Mouse (Mus musculus): ENCODE measurements around the gene Atp8b2. TPM values are rescaled to one million over a fixed set of nuclear protein-coding genes. Genes with fewer than 3 reads are reported as not detected.

Atp8b2 gene
- polyA plus RNA-seq, 1 experiment, result 26.8 TPM

- Histone ChIP-seq H3K27ac (ENCODE audit: insufficient read depth, low read length) (no peak overlapping the region), H3K4me3 (ENCODE audit: low read depth, low read length) (no peak overlapping the region), H3K9ac (ENCODE audit: low read depth, poor library complexity, severe bottlenecking) (no peak overlapping the region), H3K27me3 (ENCODE audit: control insufficient read depth, insufficient read depth, low read length, poor library complexity, severe bottlenecking) (no peaks in the 10 kb centered on the region), H3K36me3 (ENCODE audit: control insufficient read depth, insufficient read depth, low read length, poor library complexity, severe bottlenecking) (no peaks in the 10 kb centered on the region), H3K9me3 (replicated peaks; ENCODE audit: control insufficient read depth, insufficient read depth, low read length, poor library complexity, severe bottlenecking) (no peaks in the 10 kb centered on the region), H3K4me1 (ENCODE audit: control insufficient read depth, insufficient read depth, low read length) (no peaks in the 10 kb centered on the region)
- no peak for TF ChIP-seq POLR2A (IDR thresholded peaks at IDR 0.05; ENCODE audit: insufficient read depth, low read length)
- TF ChIP-seq EP300 (IDR thresholded peaks at IDR 0.05; ENCODE audit: insufficient read depth, low read depth, low read length), result no peak
- TF ChIP-seq CTCF (IDR thresholded peaks at IDR 0.05; ENCODE audit: low read depth, low read length), result no peak
Measured at GRCm38 (mm10) chr3:89968509-89968908, 5.2 kb upstream of the Atp8b2 start.

- H3K4me1 ChIP-seq (ENCODE audit: control insufficient read depth, insufficient read depth, low read length), result peaks cover 2% of the 10 kb centered on the region
- H3K36me3 ChIP-seq (ENCODE audit: control insufficient read depth, insufficient read depth, low read length, poor library complexity, severe bottlenecking), result no peaks in the 10 kb centered on the region
- H3K9ac ChIP-seq (ENCODE audit: low read depth, poor library complexity, severe bottlenecking), result no peak overlapping the region
- H3K9me3 ChIP-seq (replicated peaks; ENCODE audit: control insufficient read depth, insufficient read depth, low read length, poor library complexity, severe bottlenecking), result no peaks in the 10 kb centered on the region
- no peaks in the 10 kb centered on the region for H3K27me3 ChIP-seq (ENCODE audit: control insufficient read depth, insufficient read depth, low read length, poor library complexity, severe bottlenecking)
- H3K27ac ChIP-seq (ENCODE audit: insufficient read depth, low read length), result no peak overlapping the region
- no peak overlapping the region for H3K4me3 ChIP-seq (ENCODE audit: low read depth, low read length)
- no peak for TF ChIP-seq EP300 (IDR thresholded peaks at IDR 0.05; ENCODE audit: insufficient read depth, low read depth, low read length)
- TF ChIP-seq CTCF (IDR thresholded peaks at IDR 0.05; ENCODE audit: low read depth, low read length), result peak; percentile 31
- no peak for TF ChIP-seq POLR2A (IDR thresholded peaks at IDR 0.05; ENCODE audit: insufficient read depth, low read length)
Measured at GRCm38 (mm10) chr3:89966946-89967345, 3.6 kb upstream of the Atp8b2 start.

GRCm38 (mm10) chr3:89965972-89966371 is 2.7 kb upstream of the Atp8b2 start:
- Histone ChIP-seq H3K27ac (ENCODE audit: insufficient read depth, low read length) (no peak overlapping the region), H3K36me3 (ENCODE audit: control insufficient read depth, insufficient read depth, low read length, poor library complexity, severe bottlenecking) (no peaks in the 10 kb centered on the region), H3K4me3 (ENCODE audit: low read depth, low read length) (no peak overlapping the region), H3K9me3 (replicated peaks; ENCODE audit: control insufficient read depth, insufficient read depth, low read length, poor library complexity, severe bottlenecking) (no peaks in the 10 kb centered on the region), H3K4me1 (ENCODE audit: control insufficient read depth, insufficient read depth, low read length) (peaks cover 3% of the 10 kb centered on the region), H3K27me3 (ENCODE audit: control insufficient read depth, insufficient read depth, low read length, poor library complexity, severe bottlenecking) (no peaks in the 10 kb centered on the region), H3K9ac (ENCODE audit: low read depth, poor library complexity, severe bottlenecking) (no peak overlapping the region)
- no peak for TF ChIP-seq POLR2A (IDR thresholded peaks at IDR 0.05; ENCODE audit: insufficient read depth, low read length)
- TF ChIP-seq CTCF (IDR thresholded peaks at IDR 0.05; ENCODE audit: low read depth, low read length), result no peak
- no peak for TF ChIP-seq EP300 (IDR thresholded peaks at IDR 0.05; ENCODE audit: insufficient read depth, low read depth, low read length)

GRCm38 (mm10) chr3:89965557-89965956 is 2.2 kb upstream of the Atp8b2 start:
- no peak overlapping the region for H3K9ac ChIP-seq (ENCODE audit: low read depth, poor library complexity, severe bottlenecking)
- no peak for TF ChIP-seq EP300 (IDR thresholded peaks at IDR 0.05; ENCODE audit: insufficient read depth, low read depth, low read length)
- TF ChIP-seq CTCF (IDR thresholded peaks at IDR 0.05; ENCODE audit: low read depth, low read length), result no peak
- TF ChIP-seq POLR2A (IDR thresholded peaks at IDR 0.05; ENCODE audit: insufficient read depth, low read length), result no peak
- H3K27me3 ChIP-seq (ENCODE audit: control insufficient read depth, insufficient read depth, low read length, poor library complexity, severe bottlenecking), result no peaks in the 10 kb centered on the region
- no peaks in the 10 kb centered on the region for H3K9me3 ChIP-seq (replicated peaks; ENCODE audit: control insufficient read depth, insufficient read depth, low read length, poor library complexity, severe bottlenecking)
- H3K4me1 ChIP-seq (ENCODE audit: control insufficient read depth, insufficient read depth, low read length), result peaks cover 3% of the 10 kb centered on the region
- no peaks in the 10 kb centered on the region for H3K36me3 ChIP-seq (ENCODE audit: control insufficient read depth, insufficient read depth, low read length, poor library complexity, severe bottlenecking)
- H3K27ac ChIP-seq (ENCODE audit: insufficient read depth, low read length), result no peak overlapping the region
- no peak overlapping the region for H3K4me3 ChIP-seq (ENCODE audit: low read depth, low read length)

GRCm38 (mm10) chr3:89963926-89964739 is 825 bp upstream of the Atp8b2 start:
- H3K36me3 ChIP-seq (ENCODE audit: control insufficient read depth, insufficient read depth, low read length, poor library complexity, severe bottlenecking), result no peaks in the 10 kb centered on the region
- TF ChIP-seq CTCF (IDR thresholded peaks at IDR 0.05; ENCODE audit: low read depth, low read length) (peak; percentile 55), POLR2A (IDR thresholded peaks at IDR 0.05; ENCODE audit: insufficient read depth, low read length) (no peak)
- peak overlapping the region; percentile 81 for H3K9ac ChIP-seq (ENCODE audit: low read depth, poor library complexity, severe bottlenecking)
- peak overlapping the region; percentile 99 for H3K4me3 ChIP-seq (ENCODE audit: low read depth, low read length)
- peak overlapping the region; percentile 33 for H3K27ac ChIP-seq (ENCODE audit: insufficient read depth, low read length)
- no peaks in the 10 kb centered on the region for H3K27me3 ChIP-seq (ENCODE audit: control insufficient read depth, insufficient read depth, low read length, poor library complexity, severe bottlenecking)
- no peaks in the 10 kb centered on the region for H3K9me3 ChIP-seq (replicated peaks; ENCODE audit: control insufficient read depth, insufficient read depth, low read length, poor library complexity, severe bottlenecking)
- H3K4me1 ChIP-seq (ENCODE audit: control insufficient read depth, insufficient read depth, low read length), result peaks cover 3% of the 10 kb centered on the region

- peaks cover 3% of the 10 kb centered on the region for H3K4me1 ChIP-seq (ENCODE audit: control insufficient read depth, insufficient read depth, low read length)
Measured at GRCm38 (mm10) chr3:89962751-89963220, 522 bp downstream of the Atp8b2 start.

More at GRCm38 (mm10) chr3:89962751-89963220, 522 bp downstream of the Atp8b2 start:
- no peaks in the 10 kb centered on the region for H3K27me3 ChIP-seq (ENCODE audit: control insufficient read depth, insufficient read depth, low read length, poor library complexity, severe bottlenecking)
- no peak for TF ChIP-seq POLR2A (IDR thresholded peaks at IDR 0.05; ENCODE audit: insufficient read depth, low read length)
- TF ChIP-seq CTCF (IDR thresholded peaks at IDR 0.05; ENCODE audit: low read depth, low read length), result no peak
- no peak for TF ChIP-seq EP300 (IDR thresholded peaks at IDR 0.05; ENCODE audit: insufficient read depth, low read depth, low read length)
- H3K4me3 ChIP-seq (ENCODE audit: low read depth, low read length), result peak overlapping the region; percentile 99
- no peaks in the 10 kb centered on the region for H3K9me3 ChIP-seq (replicated peaks; ENCODE audit: control insufficient read depth, insufficient read depth, low read length, poor library complexity, severe bottlenecking)
- no peaks in the 10 kb centered on the region for H3K36me3 ChIP-seq (ENCODE audit: control insufficient read depth, insufficient read depth, low read length, poor library complexity, severe bottlenecking)
- peak overlapping the region; percentile 81 for H3K9ac ChIP-seq (ENCODE audit: low read depth, poor library complexity, severe bottlenecking)
- H3K27ac ChIP-seq (ENCODE audit: insufficient read depth, low read length), result no peak overlapping the region
